Mouse (Mus musculus) CD8-positive naive resting alpha-beta T cell, adult 2 months (primary cell): ENCODE measurements around the gene Cbx7.
"Not testable (repeated sequence)": the region's sequence is repeated elsewhere in the genome, so short reads cannot be mapped to it uniquely, and the experiment has no call there.

Experiments used
- DNase-seq, 2 experiments: peaks; one replicate each; pipeline ENCODE4 v3.0.0; 2022; ENCODE audit warnings: low read depth in 2 of 2, low spot score in 2 of 2

Gene Cbx7

GRCm38 (mm10) chr15:79950250-79951025 is 20.5 kb downstream of the Cbx7 start:
- DNase-seq: peak; percentile 62 to 78

- DNase-seq: no peak
Measured at GRCm38 (mm10) chr15:79947681-79948080, 23.2 kb downstream of the Cbx7 start.

DNA sequence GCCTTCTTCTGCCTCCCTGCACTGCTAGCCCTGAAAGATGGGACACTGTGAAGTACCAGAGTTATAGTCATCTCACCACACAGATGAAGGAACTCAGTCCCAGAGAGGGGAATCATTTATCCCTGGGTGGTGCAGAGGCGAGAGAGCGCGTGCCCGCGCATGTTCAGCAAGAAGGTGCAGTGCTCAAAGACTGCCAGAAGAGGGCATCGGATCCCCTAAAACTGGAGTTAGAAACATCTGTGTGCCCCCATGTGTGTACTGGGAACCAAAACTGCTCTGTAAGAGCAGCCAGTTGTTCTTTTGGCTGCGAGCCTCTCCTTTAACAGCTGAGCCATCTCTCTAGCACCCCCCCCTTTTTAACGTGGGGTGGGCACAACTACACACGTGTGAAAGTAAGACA is 24.1 kb downstream of the Cbx7 start:
- no peak for DNase-seq

- DNase-seq: peak; percentile 83 to 85
Measured at GRCm38 (mm10) chr15:79946022-79946421, 24.9 kb downstream of the Cbx7 start.

- DNase-seq: no peak
Measured at GRCm38 (mm10) chr15:79944948-79945347, 26.0 kb downstream of the Cbx7 start.

DNA sequence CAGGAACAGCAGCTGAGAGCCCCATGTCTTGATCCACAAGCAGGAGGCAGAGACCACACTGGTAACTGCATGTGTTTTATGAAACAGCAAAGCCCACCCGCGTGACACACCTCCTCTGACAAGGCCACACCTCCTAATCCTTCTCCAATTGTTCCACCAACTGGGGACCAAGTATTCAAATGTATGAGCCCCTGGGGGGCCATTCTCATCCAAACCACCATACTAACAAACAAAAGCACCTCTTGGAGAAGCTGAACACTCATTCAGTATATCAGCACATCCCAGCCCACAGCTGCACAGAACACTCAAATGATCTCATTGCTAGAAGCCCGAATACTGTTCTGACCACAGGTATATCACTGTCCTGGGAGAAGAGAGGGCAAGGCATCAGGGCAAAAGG is 27.3 kb downstream of the Cbx7 start:
- DNase-seq: no peak

- no peak for DNase-seq
Measured at GRCm38 (mm10) chr15:79942541-79942940, 28.4 kb downstream of the Cbx7 start.

DNA sequence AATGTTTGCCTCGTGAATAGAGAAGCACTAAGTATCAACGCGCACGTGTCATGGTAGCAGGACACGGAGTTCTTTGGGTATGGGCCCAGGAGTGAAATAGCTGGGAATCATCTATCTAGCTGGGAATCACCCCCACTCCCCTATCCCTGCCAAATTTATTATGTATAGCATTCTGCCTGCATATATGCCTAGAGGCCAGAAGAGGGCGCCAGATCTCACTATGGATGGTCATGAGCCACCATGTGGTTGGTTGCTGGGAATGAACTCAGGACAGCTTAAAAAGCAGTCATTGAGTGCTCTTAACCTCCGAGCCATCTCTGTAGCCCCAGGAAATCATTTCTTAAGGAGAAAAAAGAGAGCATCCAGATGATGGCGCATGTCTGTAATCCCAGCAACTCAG is 30.0 kb downstream of the Cbx7 start:
- DNase-seq: peak in 1 of 2 experiments; percentile 47

- DNase-seq: no peak
Measured at GRCm38 (mm10) chr15:79939913-79940312, 31.0 kb downstream of the Cbx7 start.

GRCm38 (mm10) chr15:79939501-79939900 is 31.4 kb downstream of the Cbx7 start:
- DNase-seq: not testable (repeated sequence)

GRCm38 (mm10) chr15:79939020-79939419 is 31.9 kb downstream of the Cbx7 start:
- no peak for DNase-seq

DNA sequence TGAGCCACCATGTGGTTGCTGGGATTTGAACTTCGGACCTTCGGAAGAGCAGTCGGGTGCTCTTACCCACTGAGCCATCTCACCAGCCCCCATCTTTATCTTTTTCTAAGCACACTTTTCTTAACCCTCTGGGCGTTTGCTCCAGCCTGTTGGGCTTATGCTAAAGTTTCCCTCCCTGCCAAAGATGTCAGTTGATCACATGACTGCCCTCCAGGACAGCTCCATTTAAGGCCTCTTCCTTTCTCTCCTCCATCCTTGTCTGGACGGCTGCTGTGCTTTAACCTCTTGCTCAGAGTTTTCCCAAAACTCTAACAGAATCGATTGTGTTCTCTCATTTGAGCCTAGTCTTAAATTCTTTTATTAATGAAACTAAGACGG is 34.6 kb downstream of the Cbx7 start:
- DNase-seq: no peak

DNA sequence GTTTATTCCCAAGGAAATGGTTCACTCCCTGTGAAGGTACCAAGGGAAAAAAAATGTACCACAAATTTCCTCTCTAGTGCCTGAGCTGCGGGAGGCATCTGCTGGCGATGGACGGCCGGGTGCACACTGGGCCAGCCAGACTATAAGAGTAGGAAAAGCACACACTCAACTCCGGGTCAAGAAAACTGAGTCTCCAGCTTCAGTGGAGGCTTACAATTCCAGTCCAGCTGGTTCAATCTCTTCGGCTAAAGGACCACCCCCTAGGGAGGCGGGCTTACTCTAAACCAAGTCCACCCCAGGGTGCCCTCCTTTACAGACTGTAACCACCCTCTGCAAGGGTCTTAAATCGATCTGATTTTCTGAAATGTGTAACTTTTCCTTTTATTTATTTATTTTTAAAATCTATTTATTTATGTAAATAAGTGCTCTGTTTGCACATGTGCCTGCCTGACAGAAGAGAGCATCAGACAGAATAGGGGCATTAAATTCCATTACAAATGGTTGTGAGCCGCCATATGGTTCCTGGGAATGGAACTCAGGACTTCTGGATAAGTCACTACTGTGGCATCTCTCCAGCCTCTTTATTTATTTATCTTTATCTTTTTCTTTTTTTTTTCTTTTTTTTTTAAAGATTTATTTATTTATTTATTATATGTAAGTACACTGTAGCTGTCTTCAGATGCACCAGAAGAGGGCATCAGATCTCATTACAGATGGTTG is 35.1 kb downstream of the Cbx7 start:
- DNase-seq: no peak

DNA sequence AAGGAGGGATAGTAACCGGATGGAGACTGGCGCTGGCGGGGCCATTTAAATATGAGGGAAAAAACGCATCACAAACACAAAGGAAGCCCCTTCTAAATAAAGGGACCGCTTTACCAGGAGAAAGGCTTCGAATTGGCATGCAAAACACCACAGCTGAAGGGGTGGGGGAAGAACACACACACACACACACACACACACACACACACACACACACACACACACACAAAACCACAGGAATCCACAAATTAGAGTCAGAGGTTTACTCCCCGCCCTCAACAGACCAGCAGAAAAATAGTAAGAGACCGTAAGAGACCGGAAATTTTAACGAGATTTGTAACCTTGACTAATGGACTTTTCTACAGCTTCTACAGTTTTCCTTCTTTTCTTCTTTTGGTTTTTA is 36.1 kb downstream of the Cbx7 start:
- DNase-seq: no peak

DNA sequence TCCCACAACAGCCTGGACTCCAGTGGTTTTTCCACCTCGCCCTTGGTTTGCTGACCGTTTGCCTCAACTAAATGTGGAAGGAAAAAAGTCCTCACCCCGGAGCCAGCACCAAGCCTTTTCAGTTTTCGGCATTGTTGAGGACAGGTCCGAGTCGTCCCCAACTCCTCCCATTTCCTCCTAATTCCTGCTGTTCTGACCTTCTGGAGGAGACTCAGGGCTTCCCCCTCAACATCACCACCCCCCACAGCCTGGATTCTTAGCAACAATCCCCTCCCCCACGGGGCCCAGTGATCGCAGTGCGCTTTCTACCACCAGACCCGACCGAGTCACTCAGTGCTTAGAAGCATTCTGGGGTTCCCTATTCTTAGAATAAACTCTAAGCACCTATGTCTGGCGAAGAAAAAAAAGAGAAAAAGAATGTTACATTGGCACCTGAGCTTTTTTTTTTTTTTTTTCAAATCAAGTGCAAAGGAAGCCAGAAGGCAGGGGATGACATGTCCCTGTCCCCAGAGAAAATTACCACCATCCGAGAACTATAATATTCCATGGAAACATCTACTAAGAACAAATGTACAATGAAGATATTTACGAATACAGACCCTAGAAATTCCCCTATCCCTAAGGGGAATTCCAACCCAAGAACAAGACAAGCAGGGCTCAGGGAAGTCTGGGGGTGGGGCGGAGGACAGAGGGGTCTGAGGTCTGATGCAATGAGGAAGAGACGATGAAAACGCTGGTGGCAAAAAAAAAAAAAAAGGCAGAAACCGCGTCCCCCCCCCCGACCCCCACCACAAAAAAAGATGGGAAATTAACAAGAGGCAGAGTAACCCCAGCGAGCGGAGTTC is 37.0 kb downstream of the Cbx7 start:
- no peak for DNase-seq

DNA sequence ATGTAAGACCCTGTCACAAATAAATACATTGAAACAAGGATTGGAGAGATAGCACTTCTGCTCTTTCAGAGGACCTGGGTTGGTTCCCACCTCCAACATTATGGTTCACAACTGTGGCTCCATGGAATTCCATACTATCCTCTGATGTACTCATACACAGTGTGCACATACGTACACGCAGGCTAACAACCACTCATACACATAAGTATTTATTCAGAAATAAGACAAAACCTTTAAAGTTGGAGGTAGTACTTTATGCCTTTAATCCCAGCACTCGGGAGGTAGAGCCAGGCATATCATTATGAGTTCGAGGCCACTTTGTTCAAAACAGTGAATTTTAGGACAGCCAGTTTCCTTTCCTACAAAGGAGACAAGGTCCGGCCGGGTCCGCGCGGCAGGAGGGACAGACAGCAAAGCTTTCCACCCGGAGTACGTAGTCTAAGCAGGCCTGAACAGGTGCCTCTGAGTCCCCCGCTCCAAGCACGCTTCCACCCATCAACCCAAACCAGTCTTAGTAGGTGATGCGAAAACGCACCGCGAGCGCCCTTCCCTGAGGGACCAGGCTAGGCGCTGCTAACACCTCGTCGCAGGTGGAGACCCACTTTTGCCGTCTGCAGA is 37.8 kb downstream of the Cbx7 start:
- DNase-seq: no peak

DNA sequence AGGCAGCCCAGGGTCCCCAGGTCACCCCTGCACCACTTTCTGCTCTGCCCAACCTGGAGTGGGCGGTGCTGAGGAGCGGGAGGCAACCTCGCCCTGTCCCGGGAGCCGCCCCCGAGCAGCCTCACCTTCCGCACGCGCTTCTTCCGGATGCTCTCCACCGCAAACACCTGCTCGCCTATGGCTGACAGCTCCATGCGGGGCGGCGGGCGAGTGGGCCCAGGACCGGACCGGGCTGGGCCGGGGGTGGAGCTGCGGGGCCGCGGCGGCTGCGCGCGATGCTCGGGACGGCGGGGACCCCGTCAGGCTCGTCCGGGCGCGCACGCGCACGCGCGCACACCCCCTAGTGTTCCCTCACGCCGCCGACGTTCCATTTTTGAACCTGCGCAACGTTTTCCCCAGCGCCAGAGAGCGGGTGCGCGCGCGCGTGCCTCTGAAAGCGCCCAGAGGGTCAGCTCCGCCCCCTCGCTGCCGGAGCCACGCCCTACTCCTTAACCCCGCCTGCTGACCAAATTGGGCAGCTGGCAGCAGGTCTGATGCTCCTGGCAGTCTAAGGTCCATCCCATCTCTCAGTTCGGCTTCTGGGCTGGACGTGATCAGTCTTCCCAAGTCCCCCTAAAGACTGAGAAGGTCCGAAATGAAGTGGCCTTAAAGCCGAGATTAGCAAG is 38.5 kb downstream of the Cbx7 start:
- peak; percentile 84 to 93 for DNase-seq

GRCm38 (mm10) chr15:79931496-79932141 is 39.3 kb downstream of the Cbx7 start:
- peak in 1 of 2 experiments; percentile 47 for DNase-seq

- no peak for DNase-seq
Measured at GRCm38 (mm10) chr15:79929734-79930133, 41.2 kb downstream of the Cbx7 start.

GRCm38 (mm10) chr15:79928736-79929135 is 42.2 kb downstream of the Cbx7 start:
- no peak for DNase-seq
